Mouse (Mus musculus): ENCODE measurements at regions not wholly inside any gene's neighbourhood (a gene's known extent, or its start where the extent isn't known, plus 50 kb on each side); places are given as distances from the start of the nearest gene placed in this dataset.

DNA sequence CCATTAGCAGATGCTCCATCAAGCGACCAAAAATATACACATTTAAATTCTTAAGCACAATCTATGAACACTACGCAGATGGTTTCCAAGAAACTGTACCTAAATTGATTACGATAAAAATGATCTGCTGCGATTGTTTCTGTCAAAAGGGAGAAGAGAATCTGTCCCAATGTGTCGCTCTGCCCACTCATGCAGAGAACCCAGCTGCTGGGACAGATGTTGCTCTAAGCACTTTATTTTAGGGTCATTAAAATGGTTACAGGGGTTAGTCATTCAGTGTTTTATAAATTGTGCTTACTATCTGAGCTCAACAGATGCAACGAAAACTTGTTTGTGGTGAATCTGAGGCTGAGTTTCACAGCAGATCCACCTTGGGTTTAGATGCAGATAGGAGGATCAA lies 476.2 kb downstream of the Rnf144a start:
- ATAC-seq (replicated peaks; ENCODE audit: low FRiP score, poor library complexity, severe bottlenecking): no peak

GRCm38 (mm10) chr12:25934946-25935345 lies 480.1 kb downstream of the Rnf144a start:
- no peak for ATAC-seq (replicated peaks; ENCODE audit: low FRiP score, poor library complexity, severe bottlenecking)

DNA sequence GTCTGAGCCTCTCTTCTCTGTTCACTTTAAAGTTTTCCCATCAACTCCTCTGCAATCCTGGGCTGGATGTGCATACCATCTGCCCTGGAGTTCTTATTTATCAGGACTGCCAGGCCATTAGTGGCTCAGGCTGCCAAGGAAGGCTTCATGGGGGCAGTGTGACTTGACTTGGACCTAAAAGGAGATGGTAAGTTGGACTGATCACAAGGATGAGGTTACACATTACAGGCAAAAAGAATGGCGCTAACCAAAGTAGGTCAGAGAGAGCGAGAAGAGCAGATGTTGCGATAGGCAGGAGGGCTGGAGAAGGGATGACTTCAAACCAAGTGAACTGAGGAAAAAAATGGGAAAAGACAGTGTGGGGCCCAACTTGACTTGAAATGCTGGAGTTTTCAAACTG lies 480.5 kb downstream of the Rnf144a start:
- ATAC-seq (replicated peaks; ENCODE audit: low FRiP score, poor library complexity, severe bottlenecking): no peak

DNA sequence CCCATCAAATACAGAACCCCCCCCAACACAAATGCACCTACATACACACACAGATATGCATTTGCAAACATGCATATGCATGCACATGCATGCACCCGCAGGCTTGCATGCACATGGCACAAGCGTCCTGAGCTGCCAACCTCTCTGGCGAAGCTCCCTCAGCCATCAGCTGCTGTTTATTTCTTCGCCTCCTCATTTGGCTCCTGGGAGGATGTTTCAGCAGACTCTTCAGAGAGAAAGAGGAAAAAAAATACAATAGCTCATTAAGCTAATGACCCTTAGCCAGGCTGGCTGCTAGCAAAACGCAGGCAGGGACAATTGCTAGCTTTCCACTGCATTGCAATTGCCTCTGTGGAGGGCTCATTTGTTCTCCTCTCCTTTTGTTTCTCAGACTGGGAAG lies 488.7 kb downstream of the Rnf144a start:
- no peak for ATAC-seq (replicated peaks; ENCODE audit: low FRiP score, poor library complexity, severe bottlenecking)

- ATAC-seq (replicated peaks; ENCODE audit: low FRiP score, poor library complexity, severe bottlenecking): no peak
Observed at GRCm38 (mm10) chr12:25924526-25924925, 490.5 kb downstream of the Rnf144a start.

DNA sequence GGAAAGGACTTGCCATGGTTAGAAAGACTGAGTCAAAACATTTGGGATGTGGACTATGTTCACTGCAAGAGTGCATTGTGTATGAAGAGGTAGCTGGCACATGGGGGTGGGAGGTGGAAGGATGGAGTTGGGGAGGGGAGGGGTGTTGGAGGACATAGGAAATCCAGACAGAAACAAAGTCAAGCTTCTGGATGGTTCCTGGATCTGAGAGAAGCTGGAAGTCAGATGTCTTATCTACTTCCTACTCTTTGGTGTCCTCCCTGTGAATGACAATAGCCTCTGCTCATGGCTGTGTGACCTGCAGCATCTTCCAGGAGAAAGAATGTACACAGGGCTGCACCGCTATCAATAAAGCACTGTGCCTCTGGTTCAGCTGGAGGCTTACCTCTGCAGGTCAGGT lies 491.3 kb downstream of the Rnf144a start:
- no peak for ATAC-seq (replicated peaks; ENCODE audit: low FRiP score, poor library complexity, severe bottlenecking)

DNA sequence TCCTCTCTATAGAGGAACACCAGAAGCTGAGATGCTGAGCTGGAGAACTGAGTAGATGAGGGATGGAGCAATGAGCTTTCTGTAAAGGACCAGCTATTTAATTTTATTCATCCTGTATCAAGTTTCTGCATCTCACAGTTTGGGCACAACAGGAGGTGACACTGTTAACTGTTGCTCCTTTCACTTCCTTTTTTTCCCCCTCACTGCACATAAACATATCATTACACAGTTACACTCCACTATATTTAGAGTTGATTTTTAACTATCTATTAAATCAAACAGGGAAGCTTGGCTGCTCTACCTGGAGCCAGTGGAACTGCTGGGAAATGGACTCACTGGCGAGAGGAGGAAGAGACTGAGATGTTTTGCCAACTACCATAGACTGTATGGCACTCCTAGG lies 509.4 kb downstream of the Rnf144a start:
- no peak for ATAC-seq (replicated peaks; ENCODE audit: low FRiP score, poor library complexity, severe bottlenecking)

GRCm38 (mm10) chr12:25896543-25896942 lies 518.5 kb downstream of the Rnf144a start:
- no peak for ATAC-seq (replicated peaks; ENCODE audit: low FRiP score, poor library complexity, severe bottlenecking)

GRCm38 (mm10) chr12:25895691-25896090 lies 519.4 kb downstream of the Rnf144a start:
- no peak for ATAC-seq (replicated peaks; ENCODE audit: low FRiP score, poor library complexity, severe bottlenecking)

- ATAC-seq (replicated peaks; ENCODE audit: low FRiP score, poor library complexity, severe bottlenecking): no peak
Observed at GRCm38 (mm10) chr12:25891391-25892167, 523.5 kb downstream of the Rnf144a start.

DNA sequence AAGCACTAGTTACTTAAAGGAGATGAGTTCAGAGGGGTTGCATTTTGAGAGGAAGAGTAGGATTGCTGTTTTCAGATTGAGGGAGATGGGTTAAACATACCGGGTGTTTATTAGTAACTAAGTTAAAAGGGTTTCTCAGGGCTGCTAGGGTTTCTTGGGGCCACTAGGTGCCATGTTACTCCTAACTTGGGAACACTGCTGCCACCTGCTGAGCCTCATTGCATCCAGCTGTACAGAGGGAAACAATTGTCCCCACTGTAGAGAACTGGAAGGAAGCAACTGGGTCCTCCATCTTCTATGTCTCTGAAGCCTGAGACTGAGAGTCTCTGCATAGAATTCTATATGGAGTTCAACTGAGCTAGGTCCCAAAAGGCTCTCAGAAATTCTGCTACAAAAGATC lies 524.3 kb downstream of the Rnf144a start:
- ATAC-seq (replicated peaks; ENCODE audit: low FRiP score, poor library complexity, severe bottlenecking): no peak

DNA sequence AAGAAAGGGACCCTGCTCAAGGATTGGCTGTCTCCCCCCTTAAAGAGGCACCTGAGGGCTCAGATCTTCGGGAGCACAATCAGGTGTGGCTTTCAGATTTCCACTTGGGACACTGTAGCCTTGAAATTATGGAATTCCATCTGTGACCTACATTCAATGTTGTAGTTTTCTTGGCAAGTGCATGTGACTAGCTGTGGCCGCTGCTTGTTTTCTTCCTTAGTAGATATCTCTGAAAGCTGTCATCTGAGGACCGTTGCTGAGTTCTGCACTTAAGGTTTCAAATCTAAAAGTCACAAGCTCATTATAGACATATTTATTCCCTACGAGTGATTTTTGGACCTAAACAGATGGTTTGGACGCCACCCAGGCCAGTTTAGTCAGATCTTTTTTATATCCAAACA lies 531.3 kb downstream of the Rnf144a start:
- ATAC-seq (replicated peaks; ENCODE audit: low FRiP score, poor library complexity, severe bottlenecking): no peak

DNA sequence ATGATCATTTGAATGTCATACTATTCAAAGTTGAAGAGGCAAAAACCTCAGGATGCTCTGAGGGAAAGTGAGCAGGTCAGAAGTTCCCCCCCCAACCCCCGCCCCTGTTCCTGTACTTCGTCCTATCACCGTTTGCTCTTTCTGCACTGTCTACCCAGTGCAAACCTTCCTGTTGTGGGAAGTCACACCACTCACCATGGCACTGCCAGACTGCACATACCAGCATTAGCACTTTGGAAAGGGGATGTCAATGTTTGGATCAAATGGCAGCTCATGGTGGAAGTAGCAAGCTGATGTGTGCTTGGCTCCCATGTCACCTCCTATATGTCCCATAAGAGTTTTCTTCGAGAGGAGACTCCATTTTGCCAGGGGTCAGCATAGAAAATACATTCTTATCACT lies 543.2 kb downstream of the Rnf144a start:
- ATAC-seq (replicated peaks; ENCODE audit: low FRiP score, poor library complexity, severe bottlenecking): no peak

DNA sequence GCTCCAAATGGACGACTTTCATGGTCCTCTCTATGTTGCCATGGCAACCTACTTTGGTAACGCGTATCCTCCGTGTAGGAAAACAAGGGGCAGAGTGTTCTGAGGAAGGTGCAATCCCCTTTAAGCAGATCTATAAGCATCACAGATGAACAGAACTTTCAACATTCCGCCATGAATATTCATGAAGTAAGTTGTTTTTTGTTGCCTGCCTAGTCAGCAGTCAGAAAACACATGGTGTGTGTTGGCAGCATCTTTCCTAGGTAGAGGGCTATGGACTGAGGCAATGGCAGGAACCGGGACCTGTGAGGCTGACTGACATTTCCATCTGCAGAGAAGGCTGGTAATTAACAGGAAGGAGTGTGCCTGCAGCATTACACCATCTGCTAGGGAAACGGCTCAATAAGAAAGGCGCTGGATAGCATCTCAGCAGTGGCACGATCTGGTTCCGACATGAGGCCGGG lies 544.0 kb downstream of the Rnf144a start:
- ATAC-seq (replicated peaks; ENCODE audit: low FRiP score, poor library complexity, severe bottlenecking): no peak

- no peak for ATAC-seq (replicated peaks; ENCODE audit: low FRiP score, poor library complexity, severe bottlenecking)
Observed at GRCm38 (mm10) chr12:25869846-25870245, 545.2 kb downstream of the Rnf144a start.

GRCm38 (mm10) chr12:25865063-25865462 lies 550.0 kb downstream of the Rnf144a start:
- ATAC-seq (replicated peaks; ENCODE audit: low FRiP score, poor library complexity, severe bottlenecking): no peak

DNA sequence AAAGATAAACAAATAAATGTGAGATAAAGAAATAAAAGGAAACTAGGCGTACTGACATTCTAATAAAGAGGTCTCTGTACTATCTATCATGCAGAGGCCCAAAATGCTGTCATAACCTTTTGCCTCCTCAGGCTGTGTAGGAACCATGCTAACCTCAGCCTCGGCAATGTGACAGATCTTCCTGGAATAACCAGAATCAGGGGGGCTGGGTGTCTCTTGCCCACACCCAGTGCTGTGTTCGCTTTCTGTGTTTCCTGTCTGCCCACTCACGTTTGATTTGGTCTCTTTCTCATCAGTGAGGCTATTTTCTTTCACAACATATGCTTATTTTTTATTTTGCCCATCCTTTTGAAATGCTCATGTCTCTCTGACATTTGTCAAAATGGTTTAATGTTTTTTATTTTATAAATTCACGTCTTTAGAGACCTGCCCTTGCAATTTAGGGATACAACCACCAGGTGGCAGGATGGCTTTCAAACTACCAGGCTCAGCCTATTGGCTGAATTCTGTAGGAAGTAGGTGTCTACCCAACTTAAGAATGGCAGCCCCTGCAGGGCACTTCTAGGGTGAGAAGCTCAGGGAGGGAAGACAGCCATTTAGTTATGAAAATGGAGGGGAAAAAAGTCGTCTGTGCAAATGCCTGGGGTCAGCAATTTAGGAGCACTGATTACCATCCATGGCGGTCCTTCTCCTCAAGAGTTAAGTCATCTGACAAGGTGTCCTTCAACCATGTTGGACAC lies 550.8 kb downstream of the Rnf144a start:
- no peak for ATAC-seq (replicated peaks; ENCODE audit: low FRiP score, poor library complexity, severe bottlenecking)

DNA sequence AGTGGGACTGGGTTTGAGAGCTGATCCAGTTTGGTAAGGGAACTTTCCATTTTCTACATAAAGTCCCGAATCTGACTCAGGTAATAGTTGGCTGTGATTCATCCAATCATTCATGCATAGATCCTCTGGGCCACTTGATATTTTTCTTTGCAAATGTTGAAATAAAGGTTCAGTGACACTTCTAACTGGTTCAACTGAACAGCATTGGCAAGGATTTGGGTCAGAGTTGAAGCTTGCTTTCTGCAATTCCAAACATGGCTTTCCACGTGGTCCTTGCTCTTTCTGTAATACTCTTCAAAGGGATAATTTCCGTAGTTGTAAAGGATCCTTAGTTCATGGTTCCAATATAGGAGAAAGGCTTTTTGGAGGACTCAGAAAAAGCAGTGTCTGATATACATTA lies 554.0 kb downstream of the Rnf144a start:
- no peak for ATAC-seq (replicated peaks; ENCODE audit: low FRiP score, poor library complexity, severe bottlenecking)

GRCm38 (mm10) chr12:25858397-25858796 lies 556.7 kb downstream of the Rnf144a start:
- no peak for ATAC-seq (replicated peaks; ENCODE audit: low FRiP score, poor library complexity, severe bottlenecking)

DNA sequence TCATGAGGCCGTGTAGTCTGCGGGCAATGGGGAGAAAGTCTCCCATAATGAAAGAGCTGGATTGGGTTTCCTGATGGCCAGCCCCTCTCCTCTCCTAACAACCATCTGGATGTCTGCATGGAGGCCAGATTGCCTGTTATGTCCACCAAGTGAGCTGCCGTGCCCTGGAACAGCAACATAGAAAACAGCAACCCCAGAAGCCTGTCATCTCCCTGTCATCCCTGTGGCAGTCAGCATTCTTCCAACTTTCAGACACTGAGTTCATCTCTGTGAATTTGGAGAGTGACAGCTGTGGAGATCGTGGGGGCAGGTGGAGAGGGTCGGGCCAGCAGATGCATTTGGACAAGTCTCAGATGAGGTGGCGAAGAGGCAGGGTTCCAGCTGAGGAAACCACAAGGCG lies 585.0 kb downstream of the Rnf144a start:
- no peak for ATAC-seq (replicated peaks; ENCODE audit: low FRiP score, poor library complexity, severe bottlenecking)

DNA sequence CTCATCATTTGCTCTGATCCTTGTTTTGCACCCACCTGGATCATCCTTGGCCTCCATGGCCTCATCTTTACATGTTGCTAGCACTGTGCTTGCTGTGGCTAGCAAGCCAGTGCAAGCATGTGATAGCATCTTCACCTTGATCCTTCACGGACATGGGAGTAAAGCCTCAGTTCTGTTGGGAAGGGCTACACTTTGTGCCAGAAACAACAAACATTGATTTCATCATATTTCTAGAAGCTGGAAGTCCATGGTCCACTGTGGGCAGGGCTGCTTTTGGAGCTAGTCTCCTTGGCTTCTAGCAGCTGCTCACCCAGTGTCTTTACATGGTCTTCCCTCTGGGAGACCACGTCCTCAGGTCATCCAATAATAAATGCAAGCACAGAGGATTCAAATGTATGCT lies 587.1 kb downstream of the Rnf144a start:
- no peak for ATAC-seq (replicated peaks; ENCODE audit: low FRiP score, poor library complexity, severe bottlenecking)

Data from erythroid progenitor cell, adult 5-6 weeks (primary cell).